Mouse (Mus musculus) cerebellum, adult 2 months (tissue): Measurements from ENCODE around the gene Tuft1. TPM values are rescaled to one million over a fixed set of nuclear protein-coding genes. Genes with fewer than 3 reads are reported as not detected.
"Not testable (repeated sequence)": the region's sequence is repeated elsewhere in the genome, so short reads cannot be mapped to it uniquely, and the experiment has no call there.

Experiments used
- DNase-seq, 2 experiments: peaks; one replicate each; pipeline ENCODE4 v3.0.0; 2021
- H3K27ac ChIP-seq: fragments of 200-500 bp; 2 replicates; pipeline ENCODE4 v1.5.1; 2012; ENCODE audit warnings: low read length, control low read depth, inconsistent platforms; ENCODE audit not compliant: insufficient read depth
- H3K27me3 ChIP-seq: fragments of 200-500 bp; 2 replicates; pipeline ENCODE4 v1.6.1; 2012; ENCODE audit warnings: inconsistent platforms, mild to moderate bottlenecking, low read length, moderate library complexity; ENCODE audit not compliant: control insufficient read depth, insufficient read depth
- H3K4me1 ChIP-seq: fragments of 200-500 bp; 2 replicates; pipeline ENCODE4 v1.6.1; 2011; ENCODE audit warnings: low read length; ENCODE audit not compliant: control insufficient read depth, insufficient read depth
- H3K4me3 ChIP-seq: fragments of 200-500 bp; replicated peaks from 2 replicates; pipeline ENCODE3; 2011; ENCODE audit warnings: mild to moderate bottlenecking, low read depth, low read length, control low read depth; ENCODE audit not compliant: insufficient read depth
- CTCF ChIP-seq: fragments of 200-500 bp; IDR thresholded peaks from 2 replicates; pipeline ENCODE4 v1.5.1; 2011; ENCODE audit warnings: low read depth, mild to moderate bottlenecking, control low read depth, low read length, moderate library complexity, borderline replicate concordance; ENCODE audit not compliant: insufficient read depth
- POLR2A ChIP-seq: fragments of 200-500 bp; IDR thresholded peaks from 2 replicates; pipeline ENCODE4 v1.6.1; 2011; ENCODE audit warnings: low read length, control low read depth, borderline replicate concordance; ENCODE audit not compliant: insufficient read depth
- WGBS: fragments of 180-500 bp; shearing (Covaris S2); methylation state at CpG from one replicate; pipeline ENCODE4 v1.1.7; 2018; 5-methylcytosine and 5-hydroxymethylcytosine counted together
- polyA plus RNA-seq: library from polyadenylated mRNA; depleted of rRNA; stranded (reverse); fragments of >200 nt; gene quantifications from 2 replicates; pipeline ENCODE4 v1.2.3, GENCODE M21; 2012

Tuft1 gene
- polyA plus RNA-seq, 1 experiment = 7.0 TPM

DNA sequence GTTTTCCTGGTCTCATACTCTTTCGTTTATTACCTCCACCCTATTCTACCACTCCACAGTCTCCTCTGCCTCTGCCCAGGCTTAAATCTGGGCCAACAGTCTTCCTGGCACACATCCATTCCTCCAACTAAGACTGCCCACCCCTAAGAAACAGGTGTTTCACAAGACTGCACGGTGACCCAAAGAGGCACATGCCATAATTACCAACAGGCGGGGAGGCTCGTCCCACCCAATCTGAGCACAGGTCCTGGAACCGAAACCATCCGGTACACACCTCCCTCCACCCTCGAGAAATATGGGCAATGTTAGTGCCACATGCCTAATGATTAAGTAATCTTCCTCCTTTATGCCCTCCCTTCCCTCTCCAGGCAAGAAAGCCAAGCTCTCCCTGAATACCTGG lies 8.3 kb downstream of the Tuft1 start:
- TF ChIP-seq CTCF (no peak), POLR2A (no peak)
- no peak overlapping the region for H3K4me3 ChIP-seq
- 50% methylated on average over 7 of the region's 7 CpGs for WGBS

DNA sequence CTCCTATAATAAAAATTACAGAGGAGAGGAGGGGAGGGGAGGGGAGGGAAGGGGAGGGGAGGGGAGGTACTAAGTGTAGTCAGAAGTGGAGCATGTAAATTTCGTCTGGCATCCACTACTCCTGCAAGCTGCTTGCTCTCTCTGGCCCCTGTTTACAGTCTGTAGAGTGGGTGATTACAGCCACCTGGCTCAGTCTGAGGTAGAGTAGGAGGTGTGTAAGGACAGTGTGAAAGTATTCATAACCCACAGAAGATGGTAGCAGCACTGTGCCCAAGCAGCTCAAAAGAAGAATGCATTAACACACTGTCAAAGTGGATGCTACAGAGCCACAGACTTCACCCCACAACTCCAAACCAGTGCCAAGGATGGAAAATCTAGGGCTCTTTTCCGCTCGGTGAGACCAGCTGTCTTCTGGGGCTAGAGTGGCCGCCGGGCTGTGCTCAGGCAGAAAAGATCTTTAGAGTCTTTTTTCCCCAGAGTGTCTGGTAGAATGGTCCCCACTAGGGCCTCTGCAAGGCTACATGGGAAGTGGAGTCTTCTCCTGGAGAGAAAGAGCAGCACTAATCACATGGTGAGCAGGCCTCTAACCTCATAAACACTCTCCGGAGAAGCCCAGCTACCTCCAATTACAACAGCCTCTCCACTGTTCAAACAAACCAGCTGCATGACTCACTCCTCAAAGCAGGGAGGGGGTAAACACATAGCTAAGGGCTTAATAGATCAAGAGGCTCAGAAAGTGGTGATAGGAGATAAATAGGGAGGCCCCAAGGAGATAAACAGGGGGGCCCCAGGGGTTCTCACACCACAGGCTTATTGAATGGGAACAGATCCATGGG lies 9.7 kb downstream of the Tuft1 start:
- DNase-seq = no peak
- no peaks in the 10 kb centered on the region for H3K27me3 ChIP-seq
- H3K27ac ChIP-seq = no peak overlapping the region
- TF ChIP-seq POLR2A (no peak), CTCF (no peak)
- 24% methylated on average over 6 of the region's 6 CpGs for WGBS
- no peak overlapping the region for H3K4me3 ChIP-seq
- 0 out of 2 replicates have a peak, but pooled peaks cover 2% of the 10 kb centered on the region for H3K4me1 ChIP-seq

More for the DNA sequence above, 8.3 kb downstream of the Tuft1 start:
- Histone ChIP-seq H3K4me1 (0 out of 2 replicates have a peak, but pooled peaks cover 2% of the 10 kb centered on the region), H3K27ac (no peak overlapping the region), H3K27me3 (no peaks in the 10 kb centered on the region)
- DNase-seq = no peak

DNA sequence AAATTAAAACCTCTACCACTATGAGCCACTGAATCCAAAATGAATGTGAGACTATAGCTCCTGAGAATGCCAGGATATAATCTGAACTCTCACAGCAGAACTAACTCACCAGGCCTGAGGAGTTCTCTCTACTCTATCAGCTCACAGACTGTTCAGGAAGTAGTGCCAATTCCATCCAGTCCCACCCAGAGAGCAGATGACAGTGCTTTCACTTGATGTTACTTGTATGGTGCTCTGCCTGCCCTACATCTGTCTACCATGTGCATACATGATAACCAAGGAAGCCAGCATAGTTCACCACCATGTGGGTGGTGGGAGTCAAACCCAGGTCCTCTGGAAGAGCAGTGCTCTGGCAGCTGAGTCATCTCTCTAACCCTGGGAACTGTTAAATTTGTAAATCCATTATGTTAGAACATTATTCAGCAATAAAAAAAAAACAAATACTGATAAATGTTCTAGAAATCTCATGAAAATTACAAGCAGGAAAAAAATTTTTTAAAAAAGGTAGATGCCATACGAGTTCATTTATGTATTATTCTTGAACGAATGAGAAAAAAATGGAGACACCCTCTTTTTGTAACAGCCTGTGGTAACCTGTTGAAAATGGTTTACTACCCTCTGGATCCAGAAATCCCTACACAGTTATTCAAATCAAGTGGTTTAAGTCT lies 16.0 kb downstream of the Tuft1 start, which contains the start of gene Gm10972:
Gene Gm10972, plus strand, starts transcription at position 618 of the 668 bp plus-strand sequence.
- H3K27me3 ChIP-seq, H3K27ac ChIP-seq, H3K4me1 ChIP-seq, DNase-seq, H3K4me3 ChIP-seq: not testable (repeated sequence)
- WGBS = 84% methylated on average over 2 of the region's 2 CpGs

DNA sequence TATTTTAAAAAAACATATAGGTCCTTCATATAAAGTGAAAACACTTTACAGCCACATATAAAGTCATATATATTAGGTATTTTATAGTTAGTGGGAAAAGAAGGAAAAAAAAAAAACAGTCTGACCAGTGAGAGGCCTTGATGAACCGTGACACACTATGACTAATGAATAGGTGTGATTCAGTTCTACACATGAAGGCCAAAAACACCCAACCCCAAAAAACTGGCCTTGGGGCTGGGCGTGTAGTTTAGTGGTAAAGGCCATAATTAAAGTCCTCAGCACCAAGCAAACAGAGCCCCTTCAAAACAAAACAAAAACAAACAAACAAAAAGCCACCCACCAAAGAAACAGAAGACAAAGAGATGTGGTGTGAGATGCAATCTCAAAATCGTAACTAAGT lies 28.8 kb downstream of the Tuft1 start:
- TF ChIP-seq POLR2A (no peak), CTCF (no peak)
- DNase-seq = no peak
- no peak overlapping the region for H3K27ac ChIP-seq
- 77% methylated on average over 3 of the region's 3 CpGs for WGBS
- no peaks in the 10 kb centered on the region for H3K4me1 ChIP-seq
- H3K27me3 ChIP-seq = no peaks in the 10 kb centered on the region
- H3K4me3 ChIP-seq = no peak overlapping the region

DNA sequence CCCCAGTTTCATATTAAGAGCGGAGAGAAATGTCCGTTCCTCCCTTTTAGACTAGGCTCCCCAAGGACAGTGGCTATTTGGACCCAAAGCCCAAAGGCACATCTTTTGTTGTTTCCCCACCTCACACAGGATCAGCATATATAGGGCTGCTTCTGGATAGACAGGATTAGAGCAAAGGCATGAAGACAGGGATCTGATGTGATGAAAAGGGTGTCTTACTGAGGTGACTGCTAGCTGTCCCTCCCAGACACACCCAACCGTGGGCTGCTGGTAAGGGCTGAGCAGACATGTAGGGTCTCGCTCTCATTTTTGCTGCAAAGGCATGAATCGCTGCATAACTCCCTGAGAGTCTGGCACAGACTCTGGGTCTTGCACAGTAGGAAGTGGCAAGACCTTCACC lies 30.0 kb downstream of the Tuft1 start:
- no peak for DNase-seq
- 71% methylated on average over 5 of the region's 5 CpGs for WGBS
- H3K4me3 ChIP-seq = no peak overlapping the region
- H3K4me1 ChIP-seq = no peaks in the 10 kb centered on the region
- no peak for TF ChIP-seq CTCF
- H3K27me3 ChIP-seq = no peaks in the 10 kb centered on the region
- no peak overlapping the region for H3K27ac ChIP-seq

DNA sequence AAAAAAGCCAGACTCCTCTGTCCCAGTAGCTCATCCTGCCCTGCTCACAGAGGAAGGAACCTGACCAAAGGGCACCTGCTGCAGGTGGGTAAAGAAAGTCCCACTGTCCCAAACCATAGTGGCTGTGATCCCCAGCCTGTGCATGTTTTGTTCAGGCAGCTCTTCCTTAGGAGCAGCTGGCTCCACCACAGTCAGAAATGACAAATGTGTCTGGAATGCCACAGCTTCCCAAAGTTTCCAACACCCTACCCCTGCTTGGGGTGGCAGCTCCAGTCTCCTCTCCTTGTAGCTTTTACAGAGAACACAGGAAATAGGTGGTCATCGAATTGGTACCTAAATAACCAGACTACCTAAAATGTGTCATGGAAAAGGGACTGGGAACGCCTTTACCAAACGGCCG lies 34.4 kb downstream of the Tuft1 start:
- Histone ChIP-seq H3K4me3 (no peak overlapping the region), H3K4me1 (no peaks in the 10 kb centered on the region), H3K27ac (no peak overlapping the region), H3K27me3 (no peaks in the 10 kb centered on the region)
- 94% methylated on average over 4 of the region's 4 CpGs for WGBS
- no peak for DNase-seq
- TF ChIP-seq CTCF (no peak), POLR2A (no peak)

DNA sequence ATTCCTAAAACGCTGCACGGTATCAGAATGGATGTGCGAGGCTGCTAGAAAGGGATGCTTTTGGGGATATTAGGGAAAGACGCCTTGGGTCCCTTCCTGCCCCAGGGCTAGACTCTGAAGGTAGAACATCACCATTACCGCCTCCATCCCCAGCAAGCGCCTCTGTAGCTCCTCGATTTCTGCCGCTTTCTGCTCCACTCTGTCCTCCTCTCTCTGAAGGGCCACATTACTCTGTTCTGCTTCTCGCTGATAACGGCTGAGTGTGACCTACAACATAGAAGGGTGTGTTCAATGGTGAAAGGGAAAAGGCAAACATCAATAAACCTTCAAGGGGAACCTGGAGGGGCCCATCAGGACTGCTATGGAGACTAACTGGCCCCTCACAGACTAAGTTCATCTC lies 36.1 kb downstream of the Tuft1 start:
- no peak for TF ChIP-seq POLR2A
- TF ChIP-seq CTCF = no peak
- H3K4me3 ChIP-seq = no peak overlapping the region
- 90% methylated on average over 10 of the region's 10 CpGs for WGBS

DNA sequence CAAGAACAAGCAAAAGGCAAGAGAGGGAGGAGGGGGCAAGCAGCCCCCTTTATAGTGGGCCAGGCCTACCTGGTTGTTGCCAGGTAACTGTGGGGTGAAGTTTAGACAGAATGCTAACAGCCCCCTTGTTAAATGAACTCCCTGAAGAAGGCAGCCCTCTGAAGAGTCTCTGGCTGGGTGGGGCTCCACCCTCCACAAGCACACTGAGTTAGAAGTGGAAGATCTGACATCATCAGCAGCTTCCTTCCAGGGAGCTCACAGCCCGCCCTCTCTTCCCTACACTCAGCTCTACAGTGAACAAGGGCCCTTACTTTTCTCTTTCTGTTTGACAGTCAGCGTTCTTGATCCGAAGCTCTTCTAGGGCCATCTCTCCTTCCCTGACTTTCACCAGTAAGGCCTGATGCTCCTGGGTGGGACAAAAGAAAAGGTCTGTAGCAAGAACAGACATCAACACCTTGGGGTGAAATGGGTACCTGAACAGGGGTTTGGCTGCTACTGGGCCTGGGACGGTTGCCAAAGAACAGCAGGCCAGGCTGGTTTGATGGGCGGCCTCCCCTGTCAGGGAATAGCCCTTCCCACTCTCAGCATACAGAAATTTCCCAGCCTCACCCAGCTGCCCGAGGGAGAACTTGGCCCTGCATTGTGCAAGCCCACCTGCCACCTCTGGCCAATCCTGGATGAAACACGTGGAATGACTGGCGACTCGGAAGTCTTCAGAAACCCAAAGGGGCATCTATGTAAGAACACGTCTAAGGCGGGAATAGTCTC lies 36.7 kb downstream of the Tuft1 start:
- no peak for DNase-seq
- Histone ChIP-seq H3K4me3 (no peak overlapping the region), H3K27ac (no peak overlapping the region), H3K27me3 (no peaks in the 10 kb centered on the region), H3K4me1 (no peaks in the 10 kb centered on the region)
- 64% methylated on average over 11 of the region's 11 CpGs for WGBS
- TF ChIP-seq CTCF (no peak), POLR2A (no peak)

More for the DNA sequence above, 36.1 kb downstream of the Tuft1 start:
- no peaks in the 10 kb centered on the region for H3K4me1 ChIP-seq
- DNase-seq = no peak
- H3K27ac ChIP-seq = no peak overlapping the region
- H3K27me3 ChIP-seq = no peaks in the 10 kb centered on the region
